35 mouse cellular contexts compared by ENCODE assay signal in the genomic region with DNA sequence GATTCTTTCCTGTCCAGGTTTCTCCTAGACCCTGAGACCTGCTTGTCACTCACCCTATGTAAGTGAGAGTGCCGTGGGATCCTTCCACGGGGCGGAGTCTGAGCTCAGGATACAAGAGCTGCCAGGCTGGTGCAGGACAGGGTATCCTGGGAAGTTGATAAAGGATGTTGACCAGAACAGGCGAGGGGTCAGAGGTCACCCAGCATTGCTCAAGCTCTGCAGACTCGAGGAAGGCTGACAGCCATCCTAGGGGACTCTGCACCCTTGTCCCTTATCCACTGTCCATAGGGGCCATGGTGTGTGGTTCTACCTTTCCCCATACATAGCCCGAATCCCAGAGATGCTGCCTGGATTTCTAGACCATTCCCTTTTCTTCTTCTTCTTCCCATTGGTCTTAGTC. TPM values are rescaled to one million over a fixed set of nuclear protein-coding genes. Genes with fewer than 3 reads are reported as not detected.
DNase-seq lines count a peak whose midpoint lies in the region; ATAC-seq and TF ChIP-seq lines count a peak whose summit lies in the region.
"Had no signal": no experiment of that assay in that cellular context is flagged by ENCODE, and none has a peak within 500 bp of the region (broad histone marks: within the 10 kb centered on the region; RNA-seq: fewer than 3 reads in every experiment).

No protein-coding gene starts in this region.

- no peak overlapping the region for H3K9ac ChIP-seq in intestine, embryonic 15.5 days
- no peak overlapping the region for H3K9ac ChIP-seq in intestine, embryonic 16.5 days (ENCODE audit: low read depth, low read length)
- no peak overlapping the region for H3K9ac ChIP-seq in midbrain, embryonic 11.5 days (ENCODE audit: low read length)
- H3K9ac ChIP-seq in ES-E14 (ENCODE audit: insufficient read depth, low read depth, low read length, poor library complexity, severe bottlenecking), result no peak overlapping the region
- H3K9ac ChIP-seq: embryonic facial prominence, embryonic 12.5 days; embryonic facial prominence, embryonic 15.5 days; forebrain, postnatal 0 days; heart, embryonic 13.5 days; hindbrain, embryonic 13.5 days had no signal

- no peak for DNase-seq in midbrain, embryonic 10.5 days (ENCODE audit: low spot score)
- DNase-seq in midbrain, embryonic 11.5 days (ENCODE audit: low spot score, missing footprints), result no peak
- no peak for DNase-seq in ES-E14 (ENCODE audit: low read depth, low spot score)
- DNase-seq in yolk sac, embryonic 10.5 days (ENCODE audit: low spot score), result peak; percentile 59
- DNase-seq in frontal cortex, postnatal 10 days (ENCODE audit: low spot score in 2 of 2), result no peak
- no peak for DNase-seq in thymus, postnatal 36 days
- DNase-seq: adrenal gland, adult 2 months; adrenal gland, postnatal 25 days; cerebellum, adult 11-12 months; cerebellum, adult 8-10 months; cerebellum, postnatal 10 days; cerebellum, postnatal 36 days; forebrain, postnatal 0 days; gastrocnemius, postnatal 25 days; heart, adult 18-20 months; heart, postnatal 14 days; heart, postnatal 4 days had no signal

- no peaks in the 10 kb centered on the region for H3K36me3 ChIP-seq in intestine, embryonic 15.5 days
- no peaks in the 10 kb centered on the region for H3K36me3 ChIP-seq in intestine, embryonic 16.5 days (ENCODE audit: control insufficient read depth, insufficient read depth, low read length)
- H3K36me3 ChIP-seq in midbrain, embryonic 10.5 days, result peaks cover 5% of the 10 kb centered on the region; the same call in 1 of the 2 replicates
- H3K36me3 ChIP-seq in midbrain, embryonic 11.5 days (ENCODE audit: control insufficient read depth, insufficient read depth, low read length), result no peaks in the 10 kb centered on the region
- peaks cover 12% of the 10 kb centered on the region; the same call in 1 of the 2 replicates for H3K36me3 ChIP-seq in ES-E14 (ENCODE audit: control insufficient read depth, insufficient read depth, low read length, poor library complexity, severe bottlenecking)
- H3K36me3 ChIP-seq: embryonic facial prominence, embryonic 15.5 days; heart, embryonic 10.5 days had no signal

- no peak overlapping the region for H3K4me2 ChIP-seq in intestine, embryonic 15.5 days (replicated peaks)
- H3K4me2 ChIP-seq in intestine, embryonic 16.5 days (ENCODE audit: low read depth, low read length), result no peak overlapping the region
- no peak overlapping the region for H3K4me2 ChIP-seq in midbrain, embryonic 11.5 days
- H3K4me2 ChIP-seq: embryonic facial prominence, embryonic 12.5 days; embryonic facial prominence, embryonic 15.5 days; heart, embryonic 13.5 days; hindbrain, embryonic 13.5 days had no signal

- H3K4me3 ChIP-seq in intestine, embryonic 15.5 days (replicated peaks), result no peak overlapping the region
- H3K4me3 ChIP-seq in intestine, embryonic 16.5 days (ENCODE audit: low read length), result no peak overlapping the region
- H3K4me3 ChIP-seq in midbrain, embryonic 10.5 days, result no peak overlapping the region
- H3K4me3 ChIP-seq in midbrain, embryonic 11.5 days (ENCODE audit: low read depth, low read length), result no peak overlapping the region
- no peak overlapping the region for H3K4me3 ChIP-seq in ES-E14 (ENCODE audit: insufficient read depth in 1 of 2, low read depth in 1 of 2, low read length in 2 of 2, poor library complexity in 1 of 2, severe bottlenecking in 1 of 2)
- H3K4me3 ChIP-seq: embryonic facial prominence, embryonic 12.5 days; embryonic facial prominence, embryonic 15.5 days; heart, embryonic 10.5 days; heart, embryonic 13.5 days; hindbrain, embryonic 13.5 days had no signal

- no peaks in the 10 kb centered on the region for H3K9me3 ChIP-seq in intestine, embryonic 15.5 days
- H3K9me3 ChIP-seq in intestine, embryonic 16.5 days (ENCODE audit: control insufficient read depth, low read length), result no peaks in the 10 kb centered on the region
- H3K9me3 ChIP-seq in midbrain, embryonic 10.5 days (replicated peaks), result no peaks in the 10 kb centered on the region
- H3K9me3 ChIP-seq in midbrain, embryonic 11.5 days (ENCODE audit: control insufficient read depth, low read length), result no peaks in the 10 kb centered on the region
- H3K9me3 ChIP-seq in ES-E14 (ENCODE audit: control insufficient read depth, insufficient read depth, low read depth, low read length), result no peaks in the 10 kb centered on the region
- H3K9me3 ChIP-seq: embryonic facial prominence, embryonic 12.5 days; embryonic facial prominence, embryonic 15.5 days; heart, embryonic 10.5 days; heart, embryonic 13.5 days; hindbrain, embryonic 13.5 days had no signal

- H3K27ac ChIP-seq in intestine, embryonic 15.5 days, result no peak overlapping the region
- H3K27ac ChIP-seq in intestine, embryonic 16.5 days (ENCODE audit: low read length), result no peak overlapping the region
- H3K27ac ChIP-seq in midbrain, embryonic 10.5 days (replicated peaks), result peak overlapping the region; percentile 55; the same call in 1 of the 2 replicates
- H3K27ac ChIP-seq in midbrain, embryonic 11.5 days (ENCODE audit: low read depth, low read length), result no peak overlapping the region
- H3K27ac ChIP-seq in ES-E14 (ENCODE audit: insufficient read depth, low read depth, low read length, poor library complexity, severe bottlenecking), result peak overlapping the region; percentile 36; the same call in 1 of the 2 replicates
- H3K27ac ChIP-seq: embryonic facial prominence, embryonic 12.5 days; embryonic facial prominence, embryonic 15.5 days; heart, embryonic 10.5 days; heart, embryonic 13.5 days; hindbrain, embryonic 13.5 days had no signal

- no peaks in the 10 kb centered on the region for H3K27me3 ChIP-seq in intestine, embryonic 15.5 days (replicated peaks)
- H3K27me3 ChIP-seq in intestine, embryonic 16.5 days (replicated peaks; ENCODE audit: control insufficient read depth, insufficient read depth, low read length), result no peaks in the 10 kb centered on the region
- H3K27me3 ChIP-seq in midbrain, embryonic 10.5 days (ENCODE audit: low read depth, poor library complexity, severe bottlenecking), result peaks cover 4% of the 10 kb centered on the region; the same call in 1 of the 2 replicates
- no peaks in the 10 kb centered on the region for H3K27me3 ChIP-seq in midbrain, embryonic 11.5 days (ENCODE audit: control insufficient read depth, insufficient read depth, low read length)
- H3K27me3 ChIP-seq: embryonic facial prominence, embryonic 12.5 days; embryonic facial prominence, embryonic 15.5 days; hindbrain, embryonic 13.5 days had no signal

- 0 out of 2 replicates have a peak, but pooled peaks have one; percentile 23 for ATAC-seq in intestine, embryonic 15.5 days
- ATAC-seq in intestine, embryonic 16.5 days, result no peak
- no peak for ATAC-seq in midbrain, embryonic 11.5 days (ENCODE audit: low FRiP score)
- ATAC-seq: CD4-positive, CD25-positive, alpha-beta regulatory T cell, adult 4 months; forebrain, embryonic 14.5 days; forebrain, postnatal 0 days; hindbrain, embryonic 16.5 days had no signal

- 44% methylated on average over 6 of the region's 6 CpGs for WGBS in intestine, embryonic 15.5 days
- 45% methylated on average over 6 of the region's 6 CpGs for WGBS in intestine, embryonic 16.5 days
- 74% methylated on average over 6 of the region's 6 CpGs for WGBS in midbrain, embryonic 10.5 days
- 64% methylated on average over 6 of the region's 6 CpGs for WGBS in midbrain, embryonic 11.5 days

- in situ Hi-C loops in ES-E14 (cut with MboI; ENCODE audit: low sequenced_read_pairs in 2 of 2, unreplicated experiment in 2 of 2), result loop anchor here in 1 of 2 experiments (10.0 kb wide), 1 partner anchor 91 kb away; no protein-coding TSS in a partner anchor

- H3K4me1 ChIP-seq in intestine, embryonic 15.5 days (replicated peaks), result no peaks in the 10 kb centered on the region
- H3K4me1 ChIP-seq in intestine, embryonic 16.5 days (ENCODE audit: control insufficient read depth, insufficient read depth, low read length), result no peaks in the 10 kb centered on the region
- peaks cover 55% of the 10 kb centered on the region for H3K4me1 ChIP-seq in midbrain, embryonic 10.5 days
- peaks cover 14% of the 10 kb centered on the region for H3K4me1 ChIP-seq in midbrain, embryonic 11.5 days (ENCODE audit: control insufficient read depth, insufficient read depth, low read length)
- peaks cover 13 to 47% of the 10 kb centered on the region in 2 experiments for H3K4me1 ChIP-seq in ES-E14 (ENCODE audit: control insufficient read depth in 2 of 2, insufficient read depth in 2 of 2, low read length in 2 of 2, poor library complexity in 1 of 2)
- H3K4me1 ChIP-seq: heart, embryonic 13.5 days had no signal

TF ChIP-seq in ES-E14, 5 proteins besides CTCF, POLR2A, EP300 and RAD21 (continues in another document):
- no peak for TF ChIP-seq HCFC1 (IDR thresholded peaks at IDR 0.05; ENCODE audit: borderline replicate concordance, insufficient read depth, low read length)
- TF ChIP-seq CHD2 (IDR thresholded peaks at IDR 0.05; ENCODE audit: low read depth, low read length), result no peak

RNA-seq across cellular contexts. Expression of a gene that starts 13.4 kb away (rescaled TPM):
- polyA plus RNA-seq in intestine, embryonic 15.5 days (2015; fragmentation: Nextera tagmentation; extraction: Ambion mirVana), result 710 and 905 TPM in 2 replicates
- 1,304 and 1,371 TPM in 2 replicates for polyA plus RNA-seq in intestine, embryonic 16.5 days (2015; fragmentation: Nextera tagmentation; extraction: Ambion mirVana)
- 1.2 TPM in 1 of 2 replicates, not detected in the other for polyA plus RNA-seq in midbrain, embryonic 10.5 days (2016; fragmentation: Nextera tagmentation; extraction: Ambion mirVana)
- 0.50 and 1.7 TPM in 2 replicates for polyA plus RNA-seq in midbrain, embryonic 11.5 days (2014; fragmentation: Nextera tagmentation; extraction: Ambion mirVana)
- total RNA-seq in ES-E14 (2012; rRNA removed), result not detected in 2 replicates
- total RNA-seq: adrenal gland, adult 2 months; adrenal gland, postnatal 25 days; forebrain, postnatal 0 days; gastrocnemius, adult 8-10 months; gastrocnemius, postnatal 25 days; heart, adult 18-20 months; heart, postnatal 14 days; heart, postnatal 4 days; MEL had no signal
- polyA plus RNA-seq: C2C12; CD4-positive, CD25-positive, alpha-beta regulatory T cell, adult 4 months; cortical plate, adult 2 months; embryonic facial prominence, embryonic 12.5 days; embryonic facial prominence, embryonic 15.5 days; heart, embryonic 13.5 days had no signal

RNA-seq across cellular contexts. Expression of a gene that starts 28.0 kb away (rescaled TPM):
- 2.5 and 7.8 TPM in 2 replicates for polyA plus RNA-seq in intestine, embryonic 15.5 days (2015; fragmentation: Nextera tagmentation; extraction: Ambion mirVana)
- polyA plus RNA-seq in intestine, embryonic 16.5 days (2015; fragmentation: Nextera tagmentation; extraction: Ambion mirVana), result 5.2 and 7.2 TPM in 2 replicates
- not detected in 2 replicates for polyA plus RNA-seq in midbrain, embryonic 10.5 days (2016; fragmentation: Nextera tagmentation; extraction: Ambion mirVana)
- not detected in 2 replicates for polyA plus RNA-seq in midbrain, embryonic 11.5 days (2014; fragmentation: Nextera tagmentation; extraction: Ambion mirVana)
- not detected in 2 replicates for total RNA-seq in ES-E14 (2012; rRNA removed)
- total RNA-seq: adrenal gland, adult 2 months; adrenal gland, postnatal 25 days; forebrain, postnatal 0 days; gastrocnemius, adult 8-10 months; gastrocnemius, postnatal 25 days; heart, adult 18-20 months; heart, postnatal 4 days; MEL had no signal
- polyA plus RNA-seq: adrenal gland, adult 2 months; brain, embryonic 14.5 days; C2C12; CD4-positive, CD25-positive, alpha-beta regulatory T cell, adult 4 months; cortical plate, adult 2 months; embryonic facial prominence, embryonic 12.5 days; forebrain, embryonic 11.5 days; forebrain, embryonic 14.5 days; forebrain, postnatal 0 days; frontal cortex, adult 2 months; heart, embryonic 10.5 days; heart, embryonic 13.5 days; heart, embryonic 16.5 days; hindbrain, embryonic 13.5 days; hindbrain, embryonic 16.5 days had no signal

RNA-seq across cellular contexts. Expression of a gene that starts 49.0 kb away (rescaled TPM):
- polyA plus RNA-seq in intestine, embryonic 15.5 days (2015; fragmentation: Nextera tagmentation; extraction: Ambion mirVana), result 5.2 and 5.8 TPM in 2 replicates
- 1.5 and 2.7 TPM in 2 replicates for polyA plus RNA-seq in intestine, embryonic 16.5 days (2015; fragmentation: Nextera tagmentation; extraction: Ambion mirVana)
- not detected in 2 replicates for polyA plus RNA-seq in midbrain, embryonic 10.5 days (2016; fragmentation: Nextera tagmentation; extraction: Ambion mirVana)
- not detected in 2 replicates for polyA plus RNA-seq in midbrain, embryonic 11.5 days (2014; fragmentation: Nextera tagmentation; extraction: Ambion mirVana)
- not detected in 2 replicates for total RNA-seq in ES-E14 (2012; rRNA removed)
- total RNA-seq: adrenal gland, adult 2 months; adrenal gland, postnatal 25 days; forebrain, postnatal 0 days; gastrocnemius, adult 8-10 months; gastrocnemius, postnatal 25 days; heart, adult 18-20 months; heart, postnatal 14 days; heart, postnatal 4 days; MEL had no signal
- polyA plus RNA-seq: brain, embryonic 14.5 days; C2C12; CD4-positive, CD25-positive, alpha-beta regulatory T cell, adult 4 months; cortical plate, adult 2 months; embryonic facial prominence, embryonic 12.5 days; embryonic facial prominence, embryonic 15.5 days; forebrain, embryonic 11.5 days; forebrain, embryonic 14.5 days; forebrain, postnatal 0 days; frontal cortex, adult 2 months; heart, embryonic 13.5 days; heart, embryonic 16.5 days; hindbrain, embryonic 13.5 days; hindbrain, embryonic 16.5 days had no signal

RNA-seq across cellular contexts. Expression of a gene that starts 58.6 kb away (rescaled TPM):
- 5.8 and 6.2 TPM in 2 replicates for polyA plus RNA-seq in intestine, embryonic 15.5 days (2015; fragmentation: Nextera tagmentation; extraction: Ambion mirVana)
- polyA plus RNA-seq in intestine, embryonic 16.5 days (2015; fragmentation: Nextera tagmentation; extraction: Ambion mirVana), result 5.4 and 5.6 TPM in 2 replicates
- polyA plus RNA-seq in midbrain, embryonic 10.5 days (2016; fragmentation: Nextera tagmentation; extraction: Ambion mirVana), result 5.8 and 9.0 TPM in 2 replicates
- 10.4 TPM in 2 replicates for polyA plus RNA-seq in midbrain, embryonic 11.5 days (2014; fragmentation: Nextera tagmentation; extraction: Ambion mirVana)
- 9.3 and 33.4 TPM in 2 replicates for total RNA-seq in ES-E14 (2012; rRNA removed)

Comparison
In these comparisons a context has a peak if more than half of its experiments do, and no peak if none do; other contexts are left out.
1. H3K27ac ChIP-seq: peak in midbrain, embryonic 10.5 days (single experiment) and ES-E14 (single experiment); none in intestine, embryonic 15.5 days (single experiment), intestine, embryonic 16.5 days (single experiment) and midbrain, embryonic 11.5 days (single experiment).
2. RNA of a gene that starts 13.4 kb away (polyA plus RNA-seq): 1,304 to 1,371 TPM in intestine, embryonic 16.5 days and 710 to 905 TPM in intestine, embryonic 15.5 days; 0.50 to 1.7 TPM in midbrain, embryonic 11.5 days and 1.2 TPM in midbrain, embryonic 10.5 days; every median in the first group is over 100 times any median in the second.